Mouse (Mus musculus): ENCODE results near the gene Vmn1r125. TPM values are rescaled to one million over a fixed set of nuclear protein-coding genes. Genes with fewer than 3 reads are reported as not detected.

Vmn1r125 gene
- not detected in 2 replicates for polyA plus RNA-seq (2012; rRNA removed; ENCODE audit: low replicate concordance)

DNA sequence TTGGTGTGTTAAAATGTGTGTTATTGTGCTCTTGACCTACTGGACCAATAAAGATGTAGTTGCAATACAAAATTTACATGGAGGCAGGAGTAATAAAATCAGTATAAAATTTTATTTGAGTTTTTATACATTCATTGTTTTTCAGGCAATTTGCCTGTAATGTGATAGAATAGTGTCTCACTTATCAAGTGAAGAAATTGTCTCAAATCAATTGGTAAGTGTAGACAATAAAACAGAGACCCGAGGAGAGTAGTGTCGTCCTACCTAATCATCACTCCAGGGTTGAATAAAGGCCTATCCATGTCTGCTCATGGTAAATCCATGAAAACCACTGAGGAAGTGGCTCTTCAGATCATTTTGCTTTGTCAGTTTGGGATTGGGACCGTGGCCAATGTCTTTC is at the start of gene Vmn1r125:
TSS of gene Vmn1r125 (plus strand) at position 301 of the 400 bp plus-strand sequence.

DNA sequence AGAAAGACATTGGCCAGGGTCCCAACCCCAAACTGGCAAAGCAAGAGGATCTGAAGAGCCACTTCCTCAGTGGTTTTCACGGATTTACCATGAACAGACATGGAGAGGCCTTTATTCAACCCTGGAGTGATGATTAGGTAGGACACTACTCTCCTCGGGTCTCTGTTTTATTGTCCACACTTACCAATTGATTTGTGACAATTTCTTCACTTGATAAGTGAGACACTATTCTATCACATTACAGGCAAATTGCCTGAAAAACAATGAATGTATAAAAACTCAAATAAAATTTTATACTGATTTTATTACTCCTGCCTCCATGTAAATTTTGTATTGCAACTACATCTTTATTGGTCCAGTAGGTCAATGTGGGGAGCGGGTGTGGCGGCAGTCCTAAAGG is 11.5 kb upstream of the Vmn1r125 start, which contains the start of gene Vmn1r124:
TSS of gene Vmn1r124 (minus strand) at position 101 of the 400 bp plus-strand sequence.

DNA sequence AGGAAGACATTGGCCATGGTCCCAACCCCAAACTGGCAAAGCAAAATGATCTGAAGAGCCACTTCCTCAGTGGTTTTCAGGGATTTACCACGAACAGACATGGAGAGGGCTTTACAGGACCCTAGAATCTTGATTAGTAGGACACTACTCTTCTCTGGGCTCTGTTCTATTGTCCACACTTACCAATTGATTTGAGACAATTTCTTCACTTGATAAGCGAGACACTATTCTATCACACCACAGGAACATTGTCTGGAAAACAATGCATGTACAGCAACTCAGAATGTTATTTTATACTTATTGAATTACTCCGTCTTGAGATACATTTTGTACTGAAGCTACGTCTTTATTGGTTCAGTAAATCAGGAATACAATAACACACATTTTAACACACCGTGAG is 29.4 kb downstream of the Vmn1r125 start, which contains the start of gene Vmn1r126:
TSS of gene Vmn1r126 (minus strand) at position 101 of the 400 bp plus-strand sequence.

DNA sequence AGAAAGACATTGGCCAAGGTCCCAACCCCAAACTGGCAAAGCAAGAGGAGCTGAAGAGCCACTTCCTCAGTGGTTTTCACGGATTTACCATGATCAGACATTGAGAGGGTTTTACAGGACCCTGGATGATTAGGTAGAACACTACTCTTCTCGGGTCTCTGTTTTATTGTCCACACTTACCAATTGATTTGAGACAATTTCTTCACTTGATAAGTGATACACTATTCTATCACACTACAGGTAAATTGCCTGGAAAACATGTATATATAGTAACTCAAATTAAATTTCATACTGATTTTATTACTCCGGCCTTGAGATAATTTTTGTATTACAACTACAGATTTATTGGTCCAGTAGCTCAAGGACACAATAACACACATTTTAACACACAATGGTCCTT is 47.8 kb downstream of the Vmn1r125 start, which contains the start of gene Vmn1r127:
TSS of gene Vmn1r127 (minus strand) at position 101 of the 400 bp plus-strand sequence.

Other genes starting within 250 kb of the Vmn1r125 start
- gene Vmn1r120, start 218.4 kb upstream of the Vmn1r125 start, polyA plus RNA-seq (2012; rRNA removed; ENCODE audit: low replicate concordance) = not detected in 2 replicates
- not detected in 2 replicates for gene Vmn1r121, start 173.7 kb upstream of the Vmn1r125 start, polyA plus RNA-seq (2012; rRNA removed; ENCODE audit: low replicate concordance)
- gene Vmn1r122, start 138.1 kb upstream of the Vmn1r125 start, polyA plus RNA-seq (2012; rRNA removed; ENCODE audit: low replicate concordance) = not detected in 2 replicates
- gene Vmn1r123, start 110.0 kb upstream of the Vmn1r125 start, polyA plus RNA-seq (2012; rRNA removed; ENCODE audit: low replicate concordance) = not detected in 2 replicates
- not detected in 2 replicates for gene Gm5157, start 81.8 kb upstream of the Vmn1r125 start, polyA plus RNA-seq (2012; rRNA removed; ENCODE audit: low replicate concordance)
- not detected in 2 replicates for gene Vmn1r124, start 11.6 kb upstream of the Vmn1r125 start, polyA plus RNA-seq (2012; rRNA removed; ENCODE audit: low replicate concordance)
- not detected in 2 replicates for gene Vmn1r126, start 29.3 kb downstream of the Vmn1r125 start, polyA plus RNA-seq (2012; rRNA removed; ENCODE audit: low replicate concordance)
- not detected in 2 replicates for gene Vmn1r127, start 47.7 kb downstream of the Vmn1r125 start, polyA plus RNA-seq (2012; rRNA removed; ENCODE audit: low replicate concordance)
- gene Vmn1r128, start 77.2 kb downstream of the Vmn1r125 start, polyA plus RNA-seq (2012; rRNA removed; ENCODE audit: low replicate concordance) = not detected in 2 replicates
- gene Vmn1r129, start 89.1 kb downstream of the Vmn1r125 start, polyA plus RNA-seq (2012; rRNA removed; ENCODE audit: low replicate concordance) = not detected in 2 replicates
- gene Gm6882, start 160.6 kb downstream of the Vmn1r125 start, polyA plus RNA-seq (2012; rRNA removed; ENCODE audit: low replicate concordance) = not detected in 2 replicates
- gene Vmn1r130, start 239.6 kb downstream of the Vmn1r125 start, polyA plus RNA-seq (2012; rRNA removed; ENCODE audit: low replicate concordance) = not detected in 2 replicates